Mouse (Mus musculus) regulatory T cell (primary cell): ENCODE results near the gene Ttc24.

Source experiments
- in situ Hi-C: fragments of 300-600 bp; cut with MboI, MseI; formaldehyde crosslinking; loops from one replicate; pipeline ENCODE4 v1.15.1; 2025; ENCODE audit warnings: high pct_unique_total_duplicates

Gene Ttc24

DNA sequence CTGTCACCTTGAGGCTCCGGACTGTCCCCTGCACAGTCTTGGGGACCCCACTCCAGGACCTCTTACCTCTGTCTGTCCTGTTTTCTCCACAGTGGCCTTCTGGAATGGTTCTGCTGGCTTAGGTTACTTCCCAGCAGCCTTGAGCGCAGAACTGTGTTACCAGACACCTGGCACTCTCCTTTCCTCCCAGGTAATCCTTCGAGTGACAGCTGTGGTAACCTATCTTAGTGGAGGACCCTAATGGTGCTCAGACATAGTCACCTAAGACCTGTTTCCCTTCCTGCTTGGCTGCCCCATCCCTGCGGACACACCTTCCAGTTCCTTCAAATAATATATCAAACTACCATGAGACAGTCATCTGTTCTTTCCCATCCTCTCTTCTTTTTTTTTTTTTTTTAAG is at the start of gene Ttc24:
Ttc24 (minus strand) TSS at position 101 of the 400 bp plus-strand sequence.
- in situ Hi-C loops = no loop called here

DNA sequence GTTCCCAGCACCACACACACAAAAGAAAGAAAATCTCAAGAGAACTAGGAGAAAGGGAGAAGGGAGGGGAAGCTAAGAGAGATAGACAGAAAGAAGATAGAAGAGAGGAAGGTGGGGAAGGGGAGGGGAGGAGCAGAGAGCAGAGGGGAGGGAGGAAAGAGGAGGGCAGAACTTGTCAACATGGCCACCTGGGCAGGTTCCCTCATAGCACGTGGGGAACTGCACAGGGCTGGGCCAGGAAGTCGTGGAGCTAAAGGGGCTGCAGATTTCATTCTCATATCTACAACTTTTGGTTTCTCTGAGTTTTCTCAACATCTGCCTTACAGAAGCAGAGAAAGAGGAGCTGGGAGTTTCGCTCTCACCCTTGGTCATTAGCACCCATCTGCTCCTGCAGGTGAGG is 49.5 kb upstream of the Ttc24 start:
- in situ Hi-C loops = no loop called here

DNA sequence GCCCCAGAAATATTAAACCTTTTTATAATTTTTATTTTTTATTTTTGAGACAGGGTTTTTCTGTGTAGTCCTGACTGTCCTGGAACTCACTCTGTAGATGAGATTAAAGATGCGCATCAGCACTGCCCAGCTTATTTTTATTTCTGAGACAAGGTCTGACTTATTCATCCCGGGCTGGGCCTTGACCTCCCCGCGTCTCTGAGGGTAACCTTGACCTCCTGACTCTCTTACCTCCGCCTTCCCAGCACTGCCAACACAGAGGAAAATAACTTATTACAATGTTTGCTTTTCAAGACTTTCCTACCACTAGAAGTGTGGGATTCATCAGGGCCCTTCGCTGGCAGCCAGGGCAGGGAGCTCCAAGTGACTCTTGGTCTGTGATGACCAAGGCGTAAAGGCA is 48.1 kb upstream of the Ttc24 start:
- in situ Hi-C loops = no loop called here

DNA sequence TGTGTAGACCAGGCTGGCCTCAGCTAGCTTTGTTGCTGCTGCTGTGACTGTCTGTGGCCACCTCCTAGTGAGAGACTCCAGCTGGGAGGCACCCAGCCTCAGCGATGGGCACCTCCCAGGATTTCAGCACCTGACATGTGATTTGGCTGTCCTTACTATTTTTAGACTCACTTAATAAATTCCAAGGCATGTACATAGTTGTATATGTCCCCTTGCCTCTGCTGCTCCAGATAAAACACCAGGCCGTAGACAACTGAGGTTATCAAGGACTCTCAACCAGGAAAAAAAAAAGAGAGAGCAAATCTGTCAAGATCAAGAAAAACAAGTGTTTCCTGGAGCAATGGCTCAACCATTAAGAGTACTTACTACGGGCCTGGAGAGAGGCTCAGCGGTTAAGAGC is 47.1 kb upstream of the Ttc24 start:
- in situ Hi-C loops = no loop called here

DNA sequence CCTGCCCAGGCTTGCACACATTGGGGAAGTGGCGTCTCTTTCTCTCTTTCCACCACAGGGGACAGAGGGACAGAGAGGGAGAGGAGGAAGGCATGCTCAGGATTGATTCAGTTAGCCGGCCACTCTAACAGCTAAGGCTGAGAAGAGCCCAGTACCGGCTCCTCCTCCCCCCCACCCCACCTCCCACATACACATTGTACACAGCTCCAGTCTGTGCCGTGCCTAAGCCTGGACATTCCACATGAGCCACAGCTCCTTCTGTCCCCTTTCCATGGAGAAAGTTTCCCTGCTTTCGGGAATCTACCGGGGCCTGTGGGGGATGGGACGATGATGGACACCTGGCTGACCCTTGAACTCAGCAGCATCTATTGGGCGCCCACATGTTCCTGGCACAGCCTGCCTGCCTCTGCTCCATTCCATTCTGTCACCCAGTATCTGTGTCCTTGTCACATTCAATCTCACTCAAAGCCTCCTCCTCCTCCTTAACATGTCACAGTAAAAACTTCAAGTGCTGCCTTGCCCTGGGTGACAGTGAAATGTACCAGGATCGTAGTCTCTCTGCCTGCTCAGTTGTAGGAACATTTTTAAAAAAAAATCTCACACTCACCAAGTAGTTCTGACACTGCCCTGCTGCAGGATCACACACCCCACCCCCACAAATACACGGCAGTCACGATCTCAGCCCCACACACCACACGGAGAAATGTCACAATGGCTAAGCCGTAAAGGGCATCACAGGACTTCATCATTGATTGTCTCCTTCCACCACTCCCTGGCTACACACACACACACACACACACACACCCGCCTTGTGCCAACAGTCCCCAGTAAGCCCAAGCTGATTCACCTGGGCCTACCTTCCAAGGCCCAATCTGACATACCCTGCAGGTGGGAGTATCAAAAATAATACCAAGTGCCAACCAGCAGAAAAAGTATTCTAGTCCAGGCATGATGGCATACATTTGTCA is 43.3 kb upstream of the Ttc24 start:
- in situ Hi-C loops = no loop called here

DNA sequence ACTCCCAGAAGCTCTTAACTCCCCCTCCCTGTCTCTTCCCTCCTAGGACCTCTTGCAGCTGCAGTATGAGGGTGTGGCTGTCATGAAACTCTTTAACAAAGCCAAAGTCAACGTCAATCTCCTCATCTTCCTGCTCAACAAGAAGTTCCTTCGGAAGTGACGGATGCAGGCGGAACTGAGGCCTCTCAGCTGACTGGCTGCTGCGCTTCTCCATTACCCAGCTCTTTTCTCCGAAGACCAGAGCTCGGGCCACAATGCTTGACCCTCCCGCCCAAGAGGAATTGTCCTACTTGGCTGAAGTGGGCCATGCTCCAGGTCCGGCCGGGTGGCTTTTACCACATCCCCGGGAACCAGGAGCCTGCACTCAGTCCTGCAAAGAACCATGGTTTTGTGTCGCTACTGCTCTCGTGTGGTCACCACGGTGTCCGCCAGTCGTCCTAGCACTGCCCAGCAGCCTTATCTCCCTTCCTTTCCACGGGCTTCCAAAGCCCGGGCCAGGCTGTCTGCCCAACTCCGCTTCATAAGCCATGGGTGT is 42.1 kb upstream of the Ttc24 start:
- in situ Hi-C loops = no loop called here

DNA sequence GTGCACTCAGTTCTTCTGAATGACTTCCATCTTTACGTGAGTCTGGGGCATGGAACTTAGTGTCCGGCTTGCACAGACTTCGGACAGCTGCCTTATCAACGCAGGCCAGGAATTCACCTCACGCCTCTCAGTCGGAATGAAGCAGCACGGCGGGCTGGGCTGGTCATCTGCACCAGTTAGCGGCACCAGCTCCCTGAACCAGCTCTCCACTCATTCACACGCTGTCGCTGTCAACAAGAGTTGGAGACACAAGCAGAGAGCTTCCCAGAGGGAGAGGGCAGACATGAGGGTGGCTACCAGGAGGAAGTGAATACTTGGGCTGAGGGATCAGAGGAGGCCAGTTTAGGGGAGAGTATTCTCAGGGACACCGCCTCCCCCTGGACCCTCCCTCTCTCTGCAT is 36.3 kb upstream of the Ttc24 start:
- in situ Hi-C loops = no loop called here

DNA sequence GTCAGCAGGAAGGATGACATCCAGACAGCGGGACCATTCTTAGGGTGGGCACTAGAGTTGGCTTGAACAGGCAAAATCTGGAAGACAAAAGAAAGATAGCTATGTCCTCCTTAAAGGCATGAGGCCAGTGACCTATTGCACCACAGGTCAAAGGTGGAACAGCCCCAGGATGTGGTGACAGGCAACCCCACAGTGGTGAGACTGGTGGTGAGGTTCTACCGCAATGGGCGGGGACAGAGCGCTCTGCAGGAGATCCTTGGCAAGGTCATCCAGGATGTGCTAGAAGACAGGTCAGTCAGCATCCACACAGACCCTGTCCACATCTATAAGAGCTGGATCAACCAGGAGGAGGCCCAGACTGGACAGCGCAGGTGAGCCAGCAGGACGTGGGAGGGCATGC is 31.0 kb upstream of the Ttc24 start:
- in situ Hi-C loops = no loop called here

DNA sequence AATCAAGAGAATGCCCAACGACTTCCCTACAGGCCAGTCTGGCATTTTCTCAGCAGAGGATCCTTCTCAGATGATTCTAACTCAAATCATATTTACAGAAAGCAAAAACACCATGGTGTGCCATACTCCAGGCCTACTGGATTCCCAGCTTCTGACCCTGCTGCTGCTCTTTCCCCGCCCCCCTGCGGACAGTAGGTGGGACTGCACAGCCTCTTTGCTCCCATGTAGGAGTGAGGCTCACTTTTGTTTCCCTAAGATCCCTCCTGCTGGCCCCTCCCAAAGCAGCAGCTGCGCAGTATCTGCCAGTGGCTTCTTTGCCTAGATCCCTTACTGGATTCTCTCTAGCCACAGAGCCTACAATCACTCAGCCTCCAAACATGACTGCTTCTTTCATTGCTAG is 28.0 kb upstream of the Ttc24 start:
- in situ Hi-C loops = no loop called here

DNA sequence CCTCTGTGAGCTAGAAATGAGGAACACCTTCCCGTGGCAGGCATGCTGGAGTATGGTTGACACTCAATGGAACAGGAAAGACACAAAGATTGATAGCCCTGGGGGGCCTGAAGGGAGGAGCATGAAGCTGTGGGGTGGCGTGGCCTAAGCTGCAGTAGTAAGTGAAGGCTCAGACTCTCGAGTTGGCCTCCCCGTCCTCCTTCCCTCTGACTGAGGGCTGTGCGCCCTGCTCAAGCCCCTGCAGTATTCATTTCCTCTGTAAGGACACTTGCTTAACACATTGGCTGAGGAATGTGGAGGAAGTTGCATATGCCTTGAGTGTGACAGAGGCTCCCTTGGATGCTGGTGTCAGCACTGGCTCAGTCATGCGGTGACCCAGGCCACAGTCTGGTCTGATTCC is 24.5 kb upstream of the Ttc24 start:
- in situ Hi-C loops = no loop called here

DNA sequence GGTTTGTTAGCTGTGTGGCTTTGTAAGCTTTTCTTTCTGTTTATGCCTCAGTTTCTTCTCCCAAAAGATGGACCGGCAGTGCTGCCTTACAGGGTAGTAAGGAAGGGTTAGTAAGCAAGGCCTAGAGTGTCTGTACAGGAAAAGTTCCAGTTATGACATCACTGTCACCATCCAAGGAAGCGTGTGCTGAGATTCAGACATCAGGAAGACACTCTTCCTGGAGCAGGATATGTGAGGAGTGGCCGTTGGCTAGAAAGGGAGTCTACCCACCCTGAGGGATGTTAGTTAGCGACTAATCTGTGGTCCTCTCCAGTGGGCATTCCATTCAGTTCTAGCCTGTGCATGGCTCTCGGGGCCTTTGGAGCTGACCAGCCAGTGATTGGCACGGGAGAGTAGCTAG is 24.1 kb upstream of the Ttc24 start:
- in situ Hi-C loops = no loop called here

DNA sequence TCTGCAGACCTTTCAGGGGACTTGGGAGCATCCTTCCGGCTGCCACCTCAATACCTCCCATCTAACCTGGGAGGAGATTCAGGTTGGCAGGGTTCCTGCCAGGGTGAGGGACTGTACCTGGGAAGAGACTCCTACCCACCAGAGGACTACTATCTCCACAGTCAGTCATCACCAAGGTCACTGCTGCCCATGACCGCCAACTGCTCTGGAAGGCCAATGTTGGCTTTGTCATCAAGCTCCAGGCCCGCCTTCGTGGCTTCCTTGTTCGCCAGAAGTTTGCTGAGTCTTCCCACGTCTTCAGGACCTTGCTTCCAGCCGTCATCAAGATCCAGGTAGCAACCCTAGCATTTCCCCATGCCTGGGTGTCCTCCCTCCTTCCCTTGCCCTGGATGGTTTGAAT is 23.6 kb upstream of the Ttc24 start:
- in situ Hi-C loops = no loop called here

DNA sequence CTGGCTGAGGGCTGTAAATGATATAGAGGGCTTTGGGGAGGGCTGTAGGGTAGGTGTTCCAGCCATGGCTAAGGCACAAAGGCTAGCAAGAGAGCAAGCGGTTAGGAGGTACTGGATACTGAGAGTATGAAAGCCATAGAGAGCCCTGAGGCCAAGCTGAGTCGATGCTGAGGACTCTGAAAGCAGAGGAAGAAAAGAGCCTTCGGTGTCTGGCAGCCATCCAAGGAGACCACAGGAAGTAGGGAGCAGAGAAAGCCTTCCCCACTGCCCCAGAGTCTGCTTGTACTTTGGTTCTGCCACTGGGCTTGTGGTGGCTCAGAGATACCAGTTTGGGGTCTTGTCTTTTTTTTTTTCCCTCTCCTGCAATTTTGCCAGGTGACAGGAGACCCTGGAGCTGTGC is 22.1 kb upstream of the Ttc24 start:
- in situ Hi-C loops = no loop called here

DNA sequence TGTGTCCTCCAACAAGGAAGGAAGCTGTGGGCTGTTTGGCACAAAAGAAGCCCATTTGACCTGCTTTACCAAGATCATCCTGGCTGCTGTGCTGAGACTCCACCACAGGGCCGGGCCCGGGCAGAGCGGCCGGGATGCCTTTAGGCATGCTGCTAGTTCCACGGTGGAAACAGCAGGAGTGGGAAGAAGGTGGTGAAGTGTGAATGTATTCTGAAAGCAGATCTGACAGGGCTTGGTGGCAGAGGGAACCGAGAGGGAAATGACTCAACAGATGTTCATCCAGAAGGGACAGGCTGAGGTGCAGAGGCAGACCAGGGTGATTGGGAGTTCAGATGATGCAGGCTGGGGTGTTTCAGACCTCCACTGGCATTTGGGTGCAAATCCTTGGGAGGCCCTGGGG is 19.6 kb upstream of the Ttc24 start:
- in situ Hi-C loops = no loop called here

DNA sequence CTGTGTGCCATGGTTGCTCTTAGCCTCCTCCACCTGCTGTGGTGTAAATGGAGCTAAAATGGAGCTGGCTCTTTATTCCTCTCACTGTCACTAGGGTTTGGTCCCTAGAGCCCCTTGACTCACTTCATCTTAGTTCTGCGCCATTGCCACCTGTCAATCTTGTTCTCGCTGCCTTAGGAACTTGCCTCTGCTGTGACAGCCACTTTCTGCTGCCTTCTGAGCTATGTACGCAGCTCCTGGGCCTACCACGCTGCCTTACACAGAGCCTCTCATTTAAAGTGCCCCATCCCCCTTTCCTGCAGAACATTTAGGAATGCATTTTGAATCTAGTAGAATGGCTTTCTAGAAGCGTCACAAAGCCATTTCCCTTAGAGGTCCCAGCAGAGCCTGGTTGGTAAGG is 16.0 kb upstream of the Ttc24 start:
- in situ Hi-C loops = loop anchor here (5.0 kb wide), 1 partner anchor 68 kb away; no protein-coding TSS in a partner anchor

DNA sequence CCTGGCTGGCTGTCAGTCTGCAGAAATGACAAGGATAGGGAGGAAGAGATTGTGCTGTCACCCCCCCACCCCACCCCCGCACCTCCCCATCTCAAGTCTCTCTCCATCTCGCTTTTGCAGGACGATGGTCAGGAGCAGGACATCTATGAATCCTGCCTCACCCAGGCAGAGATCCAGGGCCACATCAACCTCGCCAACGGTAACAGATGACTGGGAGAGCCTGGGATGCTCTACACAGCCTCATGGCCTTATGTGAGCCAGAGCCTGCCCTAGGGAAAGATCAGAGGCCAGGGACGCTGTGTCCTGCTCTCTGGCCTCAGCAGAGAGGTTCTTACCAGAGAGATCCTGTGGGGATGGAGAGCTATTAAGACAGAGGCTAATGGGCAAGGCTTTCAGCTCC is 12.5 kb upstream of the Ttc24 start:
- in situ Hi-C loops = loop anchor here (5.0 kb wide), 1 partner anchor 72 kb away; no protein-coding TSS in a partner anchor

DNA sequence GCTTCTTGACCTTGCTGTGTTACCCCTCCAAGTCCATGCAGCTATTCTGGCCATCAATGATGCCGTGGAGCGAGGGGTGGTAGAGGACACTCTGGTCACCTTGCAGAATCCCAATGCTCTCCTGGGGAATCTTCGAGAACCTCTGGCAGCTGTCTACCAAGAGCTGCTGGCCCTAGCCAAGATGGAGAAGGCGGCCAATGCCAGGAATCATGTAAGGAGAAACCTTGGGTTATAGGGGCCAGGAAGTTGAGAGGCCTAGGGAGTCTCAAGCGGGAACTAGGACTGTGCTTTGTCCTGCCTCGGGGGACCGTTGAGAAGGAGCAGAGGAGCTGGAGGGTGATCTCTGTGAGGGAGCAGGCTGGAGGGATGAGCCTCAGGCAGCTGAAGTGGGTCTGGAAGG is 12.0 kb upstream of the Ttc24 start:
- in situ Hi-C loops = loop anchor here (5.0 kb wide), 1 partner anchor 72 kb away; no protein-coding TSS in a partner anchor

DNA sequence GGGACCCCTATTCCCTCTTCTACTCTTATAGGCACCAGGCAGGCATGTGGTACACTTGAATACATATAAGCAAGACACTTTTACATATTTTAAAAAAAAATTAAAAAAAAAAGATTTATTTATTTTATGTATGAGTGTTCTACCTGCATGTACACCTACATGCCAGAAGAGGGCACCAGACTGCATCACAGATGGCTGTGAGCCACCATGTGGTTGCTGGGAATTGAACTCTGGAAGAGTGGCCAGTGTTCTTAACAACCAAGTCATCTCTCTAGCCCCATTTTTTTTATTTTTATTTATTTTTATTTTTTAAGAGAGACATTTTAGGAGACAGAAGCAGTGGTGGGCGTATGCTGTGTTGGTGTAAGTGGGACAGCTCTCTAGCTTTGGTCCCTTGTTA is 9.6 kb upstream of the Ttc24 start:
- in situ Hi-C loops = no loop called here

DNA sequence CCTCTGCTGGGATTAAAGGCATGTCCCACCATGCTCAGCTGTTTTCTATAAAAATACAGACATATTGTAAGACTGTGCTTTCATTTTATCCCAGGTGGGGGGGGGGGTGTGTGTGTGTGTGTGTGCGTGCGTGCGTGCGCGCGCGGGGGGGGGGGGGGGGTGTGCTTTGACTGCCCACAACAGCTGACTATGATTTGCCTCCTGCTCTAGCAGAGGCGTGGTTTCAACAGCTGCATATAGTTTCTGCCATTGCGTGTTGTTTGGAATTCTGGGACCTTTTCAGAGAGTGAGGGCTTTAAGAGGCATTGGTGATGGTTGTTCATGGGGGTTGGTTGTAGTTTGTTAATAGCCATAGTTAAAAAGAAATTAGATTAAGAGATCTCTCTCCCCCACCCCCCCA is 7.4 kb upstream of the Ttc24 start:
- in situ Hi-C loops = no loop called here

DNA sequence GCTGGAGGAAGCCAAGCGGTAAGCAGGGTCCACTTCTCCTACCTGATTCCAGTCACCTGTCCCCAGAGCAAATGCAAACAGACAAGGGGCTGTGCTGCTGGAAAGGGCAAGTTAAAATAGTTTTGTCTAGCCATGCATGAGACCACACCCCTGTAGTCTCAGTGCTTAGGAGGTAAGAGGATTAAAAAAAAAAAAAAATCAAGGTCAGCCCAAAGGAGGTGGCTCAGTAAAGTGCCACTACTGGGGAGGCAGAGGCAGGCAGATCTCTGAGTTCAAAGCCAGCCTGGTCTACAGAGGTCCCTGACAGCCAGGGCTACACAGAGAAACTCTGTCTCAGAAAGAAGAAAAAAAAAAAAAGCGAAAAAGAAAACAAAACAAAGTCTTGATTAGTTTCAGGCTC is 5.9 kb upstream of the Ttc24 start:
- in situ Hi-C loops = no loop called here

DNA sequence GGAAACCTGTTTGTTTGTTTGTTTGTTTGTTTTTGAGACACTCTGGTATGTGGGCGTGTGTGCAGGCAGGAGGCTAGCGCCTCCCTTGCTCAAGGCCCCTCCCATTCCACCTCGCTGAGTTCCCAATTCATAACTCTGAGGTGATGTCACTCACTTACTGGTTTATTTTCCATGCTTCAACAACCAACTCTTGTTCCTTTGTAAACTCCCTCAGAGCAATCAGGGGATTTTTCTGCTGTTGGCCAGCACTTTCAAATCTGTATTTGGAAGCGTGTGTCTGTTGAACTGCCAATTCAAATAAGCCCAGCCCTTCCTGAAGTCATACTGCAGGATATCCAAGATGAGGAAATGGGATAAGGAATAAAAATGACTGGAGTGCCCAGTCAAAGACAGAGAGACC is 4.6 kb upstream of the Ttc24 start:
- in situ Hi-C loops = no loop called here

DNA sequence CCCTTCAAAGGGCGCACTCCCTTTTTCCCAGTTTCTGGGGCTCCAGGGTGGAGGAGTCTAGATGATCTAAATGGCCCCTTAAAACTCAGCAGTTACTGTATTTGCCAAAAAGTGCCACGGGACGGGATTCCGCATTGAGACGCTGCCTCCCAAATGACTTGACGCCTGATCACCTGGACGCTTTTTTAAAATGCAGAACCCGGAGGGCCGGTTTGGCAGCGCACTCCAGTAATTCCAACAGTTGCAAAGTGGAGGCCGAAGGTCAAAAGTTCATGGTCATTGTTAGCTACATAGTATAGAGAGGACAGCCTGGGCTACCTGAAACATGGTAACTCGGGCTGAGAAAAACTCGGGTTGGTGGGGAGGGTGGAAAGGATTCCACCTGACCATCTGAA is 4.1 kb upstream of the Ttc24 start:
- in situ Hi-C loops = no loop called here
